Mouse (Mus musculus): ENCODE data around the gene Zfp36l2. TPM values are rescaled to one million over a fixed set of nuclear protein-coding genes. Genes with fewer than 3 reads are reported as not detected.
A peak's percentile ranks its signal among the peaks of the same experiment; 100 is the strongest.

Zfp36l2 gene
- polyA plus RNA-seq, 1 experiment from 2014 or later, result 7.7 TPM

- no peaks in the 10 kb centered on the region for H3K9me3 ChIP-seq (replicated peaks; ENCODE audit: control insufficient read depth, low read length)
- peak overlapping the region; percentile 40 for H3K4me3 ChIP-seq (ENCODE audit: low read length)
- H3K9ac ChIP-seq (ENCODE audit: low read length), result peak overlapping the region; percentile 67
- peaks cover 33% of the 10 kb centered on the region for H3K4me1 ChIP-seq (ENCODE audit: control insufficient read depth, insufficient read depth, low read length)
- H3K27ac ChIP-seq (ENCODE audit: low read length), result peak overlapping the region; percentile 86
- peak overlapping the region; percentile 66 for H3K4me2 ChIP-seq (ENCODE audit: low read depth, low read length)
- no peaks in the 10 kb centered on the region for H3K36me3 ChIP-seq (ENCODE audit: control insufficient read depth, insufficient read depth)
- H3K27me3 ChIP-seq (ENCODE audit: control insufficient read depth, insufficient read depth, low read length), result no peaks in the 10 kb centered on the region
- 36% methylated on average over 16 of the region's 16 CpGs for WGBS
- ATAC-seq (replicated peaks; ENCODE audit: extremely low read depth, insufficient read depth, low FRiP score), result no peak
These were observed 5.2 kb downstream of the Zfp36l2 start for GRCm38 (mm10) chr17:84182311-84183271.

- Histone ChIP-seq H3K36me3 (ENCODE audit: control insufficient read depth, insufficient read depth) (no peaks in the 10 kb centered on the region), H3K4me2 (ENCODE audit: low read depth, low read length) (peak overlapping the region; percentile 66; the same call in 1 of the 2 replicates), H3K27me3 (ENCODE audit: control insufficient read depth, insufficient read depth, low read length) (no peaks in the 10 kb centered on the region), H3K4me3 (ENCODE audit: low read length) (no peak overlapping the region; the same call in 1 of the 2 replicates), H3K27ac (ENCODE audit: low read length) (peak overlapping the region; percentile 86), H3K9me3 (replicated peaks; ENCODE audit: control insufficient read depth, low read length) (no peaks in the 10 kb centered on the region), H3K9ac (ENCODE audit: low read length) (peak overlapping the region; percentile 32), H3K4me1 (ENCODE audit: control insufficient read depth, insufficient read depth, low read length) (peaks cover 33% of the 10 kb centered on the region)
- ATAC-seq (replicated peaks; ENCODE audit: extremely low read depth, insufficient read depth, low FRiP score), result no peak
- WGBS, result 55% methylated on average over 18 of the region's 18 CpGs
These were observed 6.0 kb downstream of the Zfp36l2 start for GRCm38 (mm10) chr17:84181502-84182310.

- Histone ChIP-seq H3K4me3 (ENCODE audit: low read length) (peak overlapping the region; percentile 9; the same call in 1 of the 2 replicates), H3K36me3 (ENCODE audit: control insufficient read depth, insufficient read depth) (no peaks in the 10 kb centered on the region), H3K4me1 (ENCODE audit: control insufficient read depth, insufficient read depth, low read length) (peaks cover 33% of the 10 kb centered on the region), H3K9me3 (replicated peaks; ENCODE audit: control insufficient read depth, low read length) (no peaks in the 10 kb centered on the region), H3K27me3 (ENCODE audit: control insufficient read depth, insufficient read depth, low read length) (no peaks in the 10 kb centered on the region), H3K4me2 (ENCODE audit: low read depth, low read length) (peak overlapping the region; percentile 66; the same call in 1 of the 2 replicates), H3K9ac (ENCODE audit: low read length) (peak overlapping the region; percentile 34; the same call in 1 of the 2 replicates), H3K27ac (ENCODE audit: low read length) (peak overlapping the region; percentile 86)
- ATAC-seq (replicated peaks; ENCODE audit: extremely low read depth, insufficient read depth, low FRiP score), result peak; percentile 53
- WGBS, result 35% methylated on average over 11 of the region's 11 CpGs
These were observed 6.8 kb downstream of the Zfp36l2 start for GRCm38 (mm10) chr17:84180715-84181501.

- peaks cover 8% of the 10 kb centered on the region for H3K9me3 ChIP-seq (replicated peaks; ENCODE audit: control insufficient read depth, low read length)
- no peak overlapping the region for H3K4me3 ChIP-seq (ENCODE audit: low read length)
- no peak overlapping the region for H3K9ac ChIP-seq (ENCODE audit: low read length)
- H3K4me2 ChIP-seq (ENCODE audit: low read depth, low read length), result no peak overlapping the region; the same call in 1 of the 2 replicates
- H3K4me1 ChIP-seq (ENCODE audit: control insufficient read depth, insufficient read depth, low read length), result peaks cover 33% of the 10 kb centered on the region
- WGBS, result 77% methylated on average over 4 of the region's 4 CpGs
- no peak for ATAC-seq (replicated peaks; ENCODE audit: extremely low read depth, insufficient read depth, low FRiP score)
- no peaks in the 10 kb centered on the region for H3K27me3 ChIP-seq (ENCODE audit: control insufficient read depth, insufficient read depth, low read length)
- H3K27ac ChIP-seq (ENCODE audit: low read length), result peak overlapping the region; percentile 72
- H3K36me3 ChIP-seq (ENCODE audit: control insufficient read depth, insufficient read depth), result no peaks in the 10 kb centered on the region
These were observed 7.8 kb downstream of the Zfp36l2 start for GRCm38 (mm10) chr17:84179973-84180365.

- Histone ChIP-seq H3K9ac (ENCODE audit: low read length) (no peak overlapping the region), H3K9me3 (replicated peaks; ENCODE audit: control insufficient read depth, low read length) (peaks cover 8% of the 10 kb centered on the region), H3K4me2 (ENCODE audit: low read depth, low read length) (no peak overlapping the region), H3K4me1 (ENCODE audit: control insufficient read depth, insufficient read depth, low read length) (peaks cover 33% of the 10 kb centered on the region), H3K36me3 (ENCODE audit: control insufficient read depth, insufficient read depth) (no peaks in the 10 kb centered on the region), H3K27me3 (ENCODE audit: control insufficient read depth, insufficient read depth, low read length) (no peaks in the 10 kb centered on the region), H3K27ac (ENCODE audit: low read length) (peak overlapping the region; percentile 25; the same call in 1 of the 2 replicates), H3K4me3 (ENCODE audit: low read length) (no peak overlapping the region)
- no peak for ATAC-seq (replicated peaks; ENCODE audit: extremely low read depth, insufficient read depth, low FRiP score)
- WGBS, result 85% methylated on average over 17 of the region's 17 CpGs
These were observed 8.4 kb downstream of the Zfp36l2 start for GRCm38 (mm10) chr17:84179026-84179972.

- Histone ChIP-seq H3K4me2 (ENCODE audit: low read depth, low read length) (no peak overlapping the region), H3K4me1 (ENCODE audit: control insufficient read depth, insufficient read depth, low read length) (peaks cover 22% of the 10 kb centered on the region), H3K4me3 (ENCODE audit: low read length) (no peak overlapping the region), H3K36me3 (ENCODE audit: control insufficient read depth, insufficient read depth) (no peaks in the 10 kb centered on the region), H3K27ac (ENCODE audit: low read length) (no peak overlapping the region; the same call in 1 of the 2 replicates), H3K27me3 (ENCODE audit: control insufficient read depth, insufficient read depth, low read length) (no peaks in the 10 kb centered on the region), H3K9ac (ENCODE audit: low read length) (no peak overlapping the region), H3K9me3 (replicated peaks; ENCODE audit: control insufficient read depth, low read length) (peaks cover 8% of the 10 kb centered on the region)
- no peak for ATAC-seq (replicated peaks; ENCODE audit: extremely low read depth, insufficient read depth, low FRiP score)
- WGBS, result 22% methylated on average over 8 of the region's 8 CpGs
These were observed 10.3 kb downstream of the Zfp36l2 start for GRCm38 (mm10) chr17:84177481-84177880.

GRCm38 (mm10) chr17:84176446-84176845 is 11.3 kb downstream of the Zfp36l2 start:
- Histone ChIP-seq H3K4me1 (ENCODE audit: control insufficient read depth, insufficient read depth, low read length) (peaks cover 15% of the 10 kb centered on the region), H3K27ac (ENCODE audit: low read length) (no peak overlapping the region), H3K9me3 (replicated peaks; ENCODE audit: control insufficient read depth, low read length) (peaks cover 8% of the 10 kb centered on the region), H3K4me2 (ENCODE audit: low read depth, low read length) (no peak overlapping the region), H3K27me3 (ENCODE audit: control insufficient read depth, insufficient read depth, low read length) (no peaks in the 10 kb centered on the region), H3K9ac (ENCODE audit: low read length) (no peak overlapping the region), H3K4me3 (ENCODE audit: low read length) (no peak overlapping the region), H3K36me3 (ENCODE audit: control insufficient read depth, insufficient read depth) (no peaks in the 10 kb centered on the region)
- WGBS, result 88% methylated on average over 7 of the region's 7 CpGs
- ATAC-seq (replicated peaks; ENCODE audit: extremely low read depth, insufficient read depth, low FRiP score), result no peak

Data from heart, embryonic 16.5 days (tissue).